Mouse (Mus musculus) urinary bladder, postnatal 14 days (tissue): ENCODE results near the gene Tmprss13.

Experiments
- DNase-seq: peaks from one replicate; pipeline ENCODE4 v3.0.0; 2021; ENCODE audit warnings: low spot score

Tmprss13 gene

GRCm38 (mm10) chr9:45329577-45329976 is 10.7 kb downstream of the Tmprss13 start:
- no peak for DNase-seq

GRCm38 (mm10) chr9:45337406-45337805 is 18.5 kb downstream of the Tmprss13 start:
- DNase-seq = peak; percentile 73

- DNase-seq = no peak
Observed at GRCm38 (mm10) chr9:45343066-45343465, 24.2 kb downstream of the Tmprss13 start.

GRCm38 (mm10) chr9:45345516-45345915 is 26.6 kb downstream of the Tmprss13 start:
- DNase-seq = no peak

- DNase-seq = no peak
Observed at GRCm38 (mm10) chr9:45346276-45346675, 27.4 kb downstream of the Tmprss13 start.

- no peak for DNase-seq
Observed at GRCm38 (mm10) chr9:45348560-45348959, 29.7 kb downstream of the Tmprss13 start.

GRCm38 (mm10) chr9:45349181-45349580 is 30.3 kb downstream of the Tmprss13 start:
- DNase-seq = no peak

- DNase-seq = no peak
Observed at GRCm38 (mm10) chr9:45349851-45350250, 31.0 kb downstream of the Tmprss13 start.

GRCm38 (mm10) chr9:45355192-45355591 is 36.3 kb downstream of the Tmprss13 start:
- DNase-seq = no peak

- DNase-seq = no peak
Observed at GRCm38 (mm10) chr9:45358356-45358755, 39.5 kb downstream of the Tmprss13 start.

GRCm38 (mm10) chr9:45362051-45362461 is 43.2 kb downstream of the Tmprss13 start:
- peak; percentile 29 for DNase-seq

GRCm38 (mm10) chr9:45363639-45364214 is 44.8 kb downstream of the Tmprss13 start:
- no peak for DNase-seq

GRCm38 (mm10) chr9:45367716-45368115 is 48.8 kb downstream of the Tmprss13 start:
- no peak for DNase-seq

- DNase-seq = no peak
Observed at GRCm38 (mm10) chr9:45368341-45368901, 49.5 kb downstream of the Tmprss13 start.

- DNase-seq = peak; percentile 51
Observed at GRCm38 (mm10) chr9:45370117-45370561, 51.2 kb downstream of the Tmprss13 start, which contains the start of gene Fxyd6. Fxyd6 (plus strand) TSS chr9:45370185.

GRCm38 (mm10) chr9:45370616-45371336 is 51.9 kb downstream of the Tmprss13 start:
- no peak for DNase-seq

GRCm38 (mm10) chr9:45371337-45371707 is 52.4 kb downstream of the Tmprss13 start:
- no peak for DNase-seq

- no peak for DNase-seq
Observed at GRCm38 (mm10) chr9:45373896-45374295, 55.0 kb downstream of the Tmprss13 start.

- no peak for DNase-seq
Observed at GRCm38 (mm10) chr9:45374988-45375502, 56.1 kb downstream of the Tmprss13 start.

GRCm38 (mm10) chr9:45376427-45376826 is 57.5 kb downstream of the Tmprss13 start:
- no peak for DNase-seq

GRCm38 (mm10) chr9:45376883-45377282 is 58.0 kb downstream of the Tmprss13 start:
- peak; percentile 25 for DNase-seq

- DNase-seq = no peak
Observed at GRCm38 (mm10) chr9:45380411-45381251, 61.7 kb downstream of the Tmprss13 start.
